Mouse (Mus musculus): ENCODE measurements around the gene Prss30.
"Not testable (repeated sequence)": the region's sequence is repeated elsewhere in the genome, so short reads cannot be mapped to it uniquely, and the experiment has no call there.

Gene Prss30

GRCm38 (mm10) chr17:23984989-23985388, 4.6 kb upstream of the Prss30 start:
- no peak for DNase-seq (ENCODE audit: low spot score in 2 of 2)

GRCm38 (mm10) chr17:23982912-23983311, 2.5 kb upstream of the Prss30 start:
- no peak for DNase-seq (ENCODE audit: low spot score in 2 of 2)

- no peak for DNase-seq (ENCODE audit: low spot score in 2 of 2)
Measured at GRCm38 (mm10) chr17:23979471-23979870, 895 bp downstream of the Prss30 start.

DNA sequence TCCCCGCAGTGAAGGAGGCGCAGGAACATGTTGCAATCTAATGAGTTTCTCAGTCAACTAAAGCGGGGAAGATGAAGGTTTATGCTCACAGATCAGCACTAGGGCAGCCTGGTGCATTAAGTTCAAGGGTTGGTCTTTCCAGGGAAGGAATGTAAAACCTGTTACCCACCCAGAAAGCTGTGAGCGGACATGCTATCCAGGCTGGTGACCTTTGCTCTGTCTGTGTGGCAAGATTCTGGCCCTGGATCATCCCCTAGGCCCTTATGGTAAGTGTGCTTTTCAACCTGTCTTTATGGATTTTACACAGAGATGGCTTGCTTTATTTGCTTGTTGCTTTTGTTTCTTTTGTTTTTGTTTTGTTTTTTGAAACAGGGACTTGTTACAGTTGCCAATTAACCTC, 3.7 kb downstream of the Prss30 start:
- no peak for DNase-seq (ENCODE audit: low spot score in 2 of 2)

- no peak for DNase-seq (ENCODE audit: low spot score in 2 of 2)
Measured at GRCm38 (mm10) chr17:23971315-23971714, 9.1 kb downstream of the Prss30 start.

DNA sequence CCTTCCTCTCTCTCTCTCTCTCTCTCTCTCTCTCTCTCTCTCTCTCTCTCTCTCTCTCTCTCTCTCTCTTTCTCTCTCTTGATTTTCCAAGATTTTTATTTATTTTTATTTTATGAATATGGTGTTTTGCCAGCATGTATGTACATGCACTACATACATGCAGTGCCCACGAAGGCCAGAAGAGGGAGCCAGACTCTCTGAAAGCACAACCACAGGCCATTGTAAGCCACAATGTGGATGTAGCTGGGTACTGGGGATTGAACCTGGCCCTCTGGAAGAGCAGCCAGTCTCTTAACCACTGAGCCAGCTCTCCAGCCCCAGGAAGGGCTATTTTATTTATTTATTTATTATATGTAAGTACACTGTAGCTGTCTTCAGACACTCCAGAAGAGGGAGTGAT, 11.1 kb downstream of the Prss30 start:
- DNase-seq (ENCODE audit: low spot score in 2 of 2), result peak in 1 of 2 experiments; percentile 68

DNA sequence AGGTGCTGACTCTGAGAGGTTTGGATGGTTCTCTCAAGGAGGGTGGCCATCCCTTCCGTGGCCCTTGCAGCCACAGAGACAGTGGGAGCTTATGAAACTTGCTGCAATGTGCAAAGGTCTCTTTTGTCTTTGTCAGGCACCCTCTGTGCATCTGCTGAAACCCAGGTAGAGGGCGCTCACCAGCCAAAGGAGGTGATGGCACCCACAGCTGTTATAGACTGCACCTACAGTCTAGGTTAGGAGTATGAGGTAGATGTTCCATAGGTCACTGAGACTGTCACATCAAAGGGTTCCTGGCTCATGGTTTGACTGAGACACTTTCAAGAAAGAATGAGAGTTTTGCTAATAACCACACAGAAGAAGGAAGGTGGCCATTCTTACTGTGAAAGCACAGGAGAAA, 11.6 kb downstream of the Prss30 start:
- no peak for DNase-seq (ENCODE audit: low spot score in 2 of 2)

GRCm38 (mm10) chr17:23966658-23967401, 13.5 kb downstream of the Prss30 start:
- no peak for DNase-seq (ENCODE audit: low spot score in 2 of 2)

GRCm38 (mm10) chr17:23965805-23966425, 14.5 kb downstream of the Prss30 start:
- DNase-seq (ENCODE audit: low spot score in 2 of 2), result no peak

DNA sequence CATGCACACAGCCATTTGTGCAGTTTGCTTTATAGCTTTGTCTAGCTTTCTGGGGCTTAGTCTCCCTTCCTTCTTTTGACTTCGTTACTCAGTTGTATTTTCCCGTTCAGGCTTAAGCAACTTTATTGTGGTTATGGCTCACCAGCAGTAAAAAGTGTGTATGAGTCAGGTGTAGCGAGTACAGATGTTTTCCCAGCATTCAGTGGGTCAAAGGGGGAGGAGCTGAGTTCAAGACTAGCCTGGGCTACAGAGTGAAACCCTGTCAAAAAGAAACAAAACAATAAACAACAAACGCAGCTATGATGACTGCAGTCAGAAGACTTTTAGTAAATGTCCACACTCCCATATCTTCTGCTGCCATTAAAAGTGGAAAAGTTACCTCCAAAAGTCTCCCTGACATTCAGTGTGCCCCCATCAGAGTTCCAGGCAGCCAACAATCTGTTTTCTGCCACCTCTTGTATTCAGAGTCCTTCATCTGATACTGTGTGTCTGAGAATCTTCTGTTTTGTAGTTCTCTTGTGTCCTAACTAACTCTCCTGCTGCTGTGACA, 18.7 kb downstream of the Prss30 start:
- DNase-seq (ENCODE audit: low spot score in 2 of 2), result no peak

DNA sequence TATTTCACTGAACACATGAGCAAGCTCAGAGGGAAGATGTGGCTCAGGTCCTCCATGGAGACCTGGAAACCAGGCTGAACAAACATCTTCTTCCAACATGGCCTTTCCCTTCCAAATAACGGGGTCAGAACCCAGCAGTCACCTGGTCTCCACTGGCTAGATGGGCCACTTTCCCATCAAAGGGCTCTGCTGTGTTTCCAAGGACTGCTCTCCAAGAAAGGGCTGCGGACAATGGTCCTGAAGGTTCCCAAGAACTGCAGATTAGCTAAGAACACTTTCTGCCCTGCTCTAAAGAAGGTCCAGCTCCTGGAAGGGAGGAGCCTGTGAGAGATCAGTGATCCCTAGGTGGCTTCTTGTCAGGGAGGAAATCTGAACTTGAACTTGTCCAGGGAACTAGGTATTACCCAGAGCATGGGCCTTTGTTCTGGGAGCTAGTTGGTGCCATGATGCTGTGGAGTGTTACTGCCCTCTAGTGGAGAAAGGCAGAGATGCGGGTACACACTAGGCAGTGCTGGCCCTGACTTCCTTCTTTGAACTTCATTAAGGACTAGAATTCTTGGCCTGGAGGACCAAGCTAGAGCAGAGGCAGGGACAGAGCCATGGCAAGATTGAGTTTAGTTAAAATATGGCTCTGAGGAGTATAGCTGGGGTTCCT, 20.2 kb downstream of the Prss30 start:
- DNase-seq (ENCODE audit: low spot score in 2 of 2), result peak; percentile 56 to 83

DNA sequence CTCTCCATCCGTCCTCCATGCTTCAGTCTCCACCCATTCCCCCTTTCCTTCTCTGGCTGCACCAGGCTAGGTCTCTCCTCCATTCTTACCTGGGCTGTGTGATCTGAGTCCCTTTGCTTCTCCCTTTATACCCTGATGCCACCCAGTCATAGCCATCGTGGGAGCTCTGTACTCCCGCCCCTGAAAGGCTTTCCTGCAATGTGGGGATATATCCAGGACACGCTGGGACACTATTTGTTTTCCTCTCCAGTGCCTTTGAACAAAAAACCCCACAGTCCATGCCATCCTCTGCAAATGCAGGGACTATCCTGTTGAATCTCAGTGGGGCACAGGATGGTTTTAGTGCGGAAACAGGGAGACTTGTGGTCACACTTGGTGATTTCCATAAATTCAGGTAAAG, 25.2 kb downstream of the Prss30 start, which contains the start of gene Sbpl:
Gene Sbpl, minus strand, starts transcription at position 101 of the 400 bp plus-strand sequence.
- DNase-seq (ENCODE audit: low spot score in 2 of 2), result no peak

DNA sequence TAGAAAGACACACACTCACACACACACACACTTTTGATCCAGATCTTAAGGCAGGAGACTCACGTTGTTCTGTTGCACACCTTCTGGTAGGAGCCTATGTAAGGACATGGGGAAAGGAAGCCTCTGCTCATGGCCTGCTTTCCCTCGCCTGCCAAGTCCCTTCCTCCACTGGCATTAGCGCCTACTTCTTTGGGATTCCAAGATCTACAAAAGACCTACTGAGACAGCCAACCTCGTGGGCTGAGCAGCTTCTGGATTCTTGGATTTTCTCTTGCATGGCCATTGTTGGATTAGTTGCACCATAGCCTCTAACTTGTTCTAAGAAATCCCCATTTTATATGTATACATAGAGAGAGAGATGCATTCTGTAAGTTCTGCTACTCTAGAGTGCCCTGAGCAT, 29.5 kb downstream of the Prss30 start:
- DNase-seq (ENCODE audit: low spot score in 2 of 2), result not testable (repeated sequence)

- no peak for DNase-seq (ENCODE audit: low spot score in 2 of 2)
Measured at GRCm38 (mm10) chr17:23949068-23949467, 31.3 kb downstream of the Prss30 start.

DNA sequence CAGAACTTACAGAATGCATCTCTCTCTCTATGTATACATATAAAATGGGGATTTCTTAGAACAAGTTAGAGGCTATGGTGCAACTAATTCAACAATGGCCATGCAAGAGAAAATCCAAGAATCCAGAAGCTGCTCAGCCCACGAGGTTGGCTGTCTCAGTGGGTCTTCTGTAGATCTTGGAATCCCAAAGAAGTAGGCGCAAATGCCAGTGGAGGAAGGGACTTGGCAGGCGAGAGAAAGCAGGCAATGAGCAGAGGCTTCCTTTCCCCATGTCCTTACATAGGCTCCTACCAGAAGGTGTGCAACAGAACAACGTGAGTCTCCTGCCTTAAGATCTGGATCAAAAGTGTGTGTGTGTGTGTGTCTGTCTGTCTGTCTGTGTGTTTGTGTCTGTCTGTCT, 32.9 kb downstream of the Prss30 start:
- not testable (repeated sequence) for DNase-seq (ENCODE audit: low spot score in 2 of 2)

GRCm38 (mm10) chr17:23941372-23941771, 39.0 kb downstream of the Prss30 start, which contains the start of gene Sbp:
Gene Sbp, plus strand, starts transcription at chr17:23941672.
- no peak for DNase-seq (ENCODE audit: low spot score in 2 of 2)

DNA sequence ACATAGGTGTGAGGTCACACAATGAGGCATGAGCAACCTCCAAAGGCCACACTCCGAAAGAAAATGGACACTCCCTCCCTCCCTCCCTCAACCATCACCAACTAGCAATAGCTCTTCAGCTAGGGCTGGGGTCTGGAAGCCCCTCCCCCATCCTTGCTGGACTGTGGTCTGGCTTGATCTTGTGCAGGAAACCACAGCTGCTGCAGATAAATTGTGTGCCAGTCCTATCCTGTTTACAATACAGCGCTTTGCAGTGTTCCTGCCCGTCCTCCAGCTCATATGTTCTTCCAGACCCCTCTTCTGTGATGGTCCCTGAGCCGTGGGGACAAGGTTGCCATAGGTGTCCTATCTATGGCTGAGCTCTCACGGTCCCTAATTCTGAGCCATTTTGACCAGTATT, 49.2 kb downstream of the Prss30 start:
- no peak for DNase-seq (ENCODE audit: low spot score in 2 of 2)

- peak; percentile 45 to 52 for DNase-seq (ENCODE audit: low spot score in 2 of 2)
Measured at GRCm38 (mm10) chr17:23925090-23925493, 55.3 kb downstream of the Prss30 start.

DNA sequence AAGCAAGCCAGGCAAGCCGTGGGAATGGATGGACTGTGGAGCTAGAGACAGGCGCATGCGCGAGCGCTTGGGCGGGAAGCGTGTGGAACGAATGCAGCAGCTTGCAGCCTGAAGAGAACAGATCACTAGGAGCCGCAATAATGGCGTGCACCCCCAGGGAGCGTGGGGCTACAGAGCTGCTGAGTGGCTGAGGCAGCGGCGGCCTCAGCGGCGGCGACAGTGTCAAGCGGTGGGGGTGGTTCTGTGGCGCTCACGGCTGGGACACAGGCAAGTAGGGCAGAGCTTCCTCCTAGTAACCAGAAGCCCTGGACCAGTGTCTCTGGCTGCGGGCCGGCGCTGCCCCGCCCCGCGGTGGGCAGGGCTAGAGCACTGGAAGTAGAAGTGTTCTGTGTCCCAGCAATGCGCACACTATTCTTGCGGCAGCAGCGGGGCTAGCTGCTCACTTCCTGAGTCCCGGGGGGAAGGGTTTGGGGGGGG, 55.8 kb downstream of the Prss30 start:
- peak; percentile 77 to 83 for DNase-seq (ENCODE audit: low spot score in 2 of 2)
